Mouse (Mus musculus) telencephalon, adult 2 months (tissue): ENCODE measurements at regions not wholly inside any gene's neighbourhood (a gene's known extent, or its start where the extent isn't known, plus 50 kb on each side); places are given as distances from the start of the nearest gene placed in this dataset.
"Not testable (repeated sequence)": the region's sequence is repeated elsewhere in the genome, so short reads cannot be mapped to it uniquely, and the experiment has no call there.

Source experiments
- DNase-seq: peaks from one replicate; pipeline ENCODE4 v3.0.0-alpha.2; 2011; ENCODE audit warnings: low read depth, low spot score

GRCm38 (mm10) chr4:110038696-110039095 is 60.8 kb downstream of the Dmrta2 start:
- DNase-seq, result no peak

- no peak for DNase-seq
Measured at GRCm38 (mm10) chr4:110044851-110045618, 67.2 kb downstream of the Dmrta2 start.

- no peak for DNase-seq
Measured at GRCm38 (mm10) chr4:110045651-110046269, 67.9 kb downstream of the Dmrta2 start.

- DNase-seq, result peak; percentile 55
Measured at GRCm38 (mm10) chr4:110046270-110046651, 68.4 kb downstream of the Dmrta2 start.

GRCm38 (mm10) chr4:110050393-110051280 is 72.8 kb downstream of the Dmrta2 start:
- DNase-seq, result no peak

GRCm38 (mm10) chr4:110051281-110051665 is 73.4 kb downstream of the Dmrta2 start:
- no peak for DNase-seq

GRCm38 (mm10) chr4:110051872-110052271 is 74.0 kb downstream of the Dmrta2 start:
- DNase-seq, result no peak

- no peak for DNase-seq
Measured at GRCm38 (mm10) chr4:110052998-110053397, 75.1 kb downstream of the Dmrta2 start.

- no peak for DNase-seq
Measured at GRCm38 (mm10) chr4:110073836-110074235, 96.0 kb downstream of the Dmrta2 start.

GRCm38 (mm10) chr4:110083371-110083770 is 105.5 kb downstream of the Dmrta2 start:
- DNase-seq, result no peak

- no peak for DNase-seq
Measured at GRCm38 (mm10) chr4:110087570-110088247, 109.9 kb downstream of the Dmrta2 start.

- DNase-seq, result no peak
Measured at GRCm38 (mm10) chr4:110093040-110093820, 115.4 kb downstream of the Dmrta2 start.

- no peak for DNase-seq
Measured at GRCm38 (mm10) chr4:110094541-110094940, 116.7 kb downstream of the Dmrta2 start.

- no peak for DNase-seq
Measured at GRCm38 (mm10) chr4:110095760-110096593, 118.1 kb downstream of the Dmrta2 start.

- DNase-seq, result not testable (repeated sequence)
Measured at GRCm38 (mm10) chr4:110104119-110104518, 126.3 kb downstream of the Dmrta2 start.

- DNase-seq, result no peak
Measured at GRCm38 (mm10) chr4:110106620-110107243, 128.9 kb downstream of the Dmrta2 start.

GRCm38 (mm10) chr4:110119438-110119837 is 141.6 kb downstream of the Dmrta2 start:
- DNase-seq, result no peak

- DNase-seq, result no peak
Measured at GRCm38 (mm10) chr4:110119874-110120273, 142.0 kb downstream of the Dmrta2 start.

- no peak for DNase-seq
Measured at GRCm38 (mm10) chr4:110120761-110121160, 142.9 kb downstream of the Dmrta2 start.
